Mouse (Mus musculus): ENCODE results near the gene Pde4a. TPM values are rescaled to one million over a fixed set of nuclear protein-coding genes. Genes with fewer than 3 reads are reported as not detected.

The Pde4a gene
- polyA plus RNA-seq, 1 experiment from 2014 or later, result 2.8 TPM

DNA sequence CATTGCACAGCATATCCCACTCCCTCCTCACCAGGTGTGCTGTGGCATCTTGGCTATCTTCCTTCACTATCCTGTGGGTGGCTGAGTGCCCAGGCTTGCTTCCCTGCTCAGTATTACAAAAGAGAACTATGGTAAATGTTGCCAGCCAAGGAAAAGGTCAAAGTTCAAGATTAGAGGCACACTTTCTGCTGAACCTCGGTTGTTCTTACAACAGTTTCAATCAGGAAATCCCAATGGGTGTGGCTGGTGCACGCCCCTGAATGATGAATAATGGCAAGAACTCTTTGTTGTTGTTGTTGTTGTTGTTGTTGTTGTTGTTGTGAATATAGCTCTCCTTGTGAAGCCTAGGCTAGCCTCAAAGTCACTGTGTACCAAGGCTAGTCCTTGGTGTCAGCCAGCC, 96.3 kb downstream of the Pde4a start:
- H3K36me3 ChIP-seq (ENCODE audit: control insufficient read depth, insufficient read depth), result no peaks in the 10 kb centered on the region
- H3K9ac ChIP-seq (ENCODE audit: low read depth, low read length), result no peak overlapping the region
- H3K4me1 ChIP-seq (replicated peaks; ENCODE audit: control insufficient read depth, insufficient read depth, low read length), result peaks cover 13% of the 10 kb centered on the region; the same call in 1 of the 2 replicates
- no peak for ATAC-seq
- H3K4me3 ChIP-seq (ENCODE audit: low read depth, low read length), result no peak overlapping the region
- peak overlapping the region; percentile 50; the same call in 1 of the 2 replicates for H3K27ac ChIP-seq (ENCODE audit: low read depth, low read length)
- no peaks in the 10 kb centered on the region for H3K9me3 ChIP-seq (ENCODE audit: control insufficient read depth)
- WGBS, result 28% methylated on average over 2 of the region's 2 CpGs
- TF ChIP-seq CTCF (IDR thresholded peaks at IDR 0.05; ENCODE audit: low read depth), result no peak
- no peaks in the 10 kb centered on the region for H3K27me3 ChIP-seq (replicated peaks; ENCODE audit: control insufficient read depth, insufficient read depth, low read length)
- no peak overlapping the region for H3K4me2 ChIP-seq (replicated peaks; ENCODE audit: low read depth)

Other genes starting within 250 kb of the Pde4a start
- gene Dnmt1, start 205.8 kb upstream of the Pde4a start, polyA plus RNA-seq (2015; fragmentation: Nextera tagmentation; extraction: Ambion mirVana), result 18.5 and 19.2 TPM in 2 replicates
- gene S1pr2, start 188.9 kb upstream of the Pde4a start, polyA plus RNA-seq (2015; fragmentation: Nextera tagmentation; extraction: Ambion mirVana), result 9.5 and 11.4 TPM in 2 replicates
- 107 and 113 TPM in 2 replicates for gene Mrpl4, start 163.0 kb upstream of the Pde4a start, polyA plus RNA-seq (2015; fragmentation: Nextera tagmentation; extraction: Ambion mirVana)
- 10.2 and 11.8 TPM in 2 replicates for gene Icam1, start 149.7 kb upstream of the Pde4a start, polyA plus RNA-seq (2015; fragmentation: Nextera tagmentation; extraction: Ambion mirVana)
- gene Icam4, start 136.3 kb upstream of the Pde4a start, polyA plus RNA-seq (2015; fragmentation: Nextera tagmentation; extraction: Ambion mirVana), result 0.12 and 0.20 TPM in 2 replicates
- 0.08 and 0.12 TPM in 2 replicates for gene Icam5, start 133.6 kb upstream of the Pde4a start, polyA plus RNA-seq (2015; fragmentation: Nextera tagmentation; extraction: Ambion mirVana)
- gene Zglp1, start 98.6 kb upstream of the Pde4a start, polyA plus RNA-seq (2015; fragmentation: Nextera tagmentation; extraction: Ambion mirVana), result not detected in 2 replicates
- 0.09 and 0.13 TPM in 2 replicates for gene Gm49373, start 92.6 kb upstream of the Pde4a start, polyA plus RNA-seq (2015; fragmentation: Nextera tagmentation; extraction: Ambion mirVana)
- gene Fdx1l, start 92.1 kb upstream of the Pde4a start, polyA plus RNA-seq (2015; fragmentation: Nextera tagmentation; extraction: Ambion mirVana), result 42.7 and 46.3 TPM in 2 replicates
- 0.22 and 0.42 TPM in 2 replicates for gene Gm38431, start 73.7 kb upstream of the Pde4a start, polyA plus RNA-seq (2015; fragmentation: Nextera tagmentation; extraction: Ambion mirVana)
- 22.5 and 26.2 TPM in 2 replicates for gene Raver1, start 73.7 kb upstream of the Pde4a start, polyA plus RNA-seq (2015; fragmentation: Nextera tagmentation; extraction: Ambion mirVana)
- 8.0 and 9.2 TPM in 2 replicates for gene Tyk2, start 34.5 kb upstream of the Pde4a start, polyA plus RNA-seq (2015; fragmentation: Nextera tagmentation; extraction: Ambion mirVana)
- gene Cdc37, start 15.7 kb upstream of the Pde4a start, polyA plus RNA-seq (2015; fragmentation: Nextera tagmentation; extraction: Ambion mirVana), result 113 and 115 TPM in 2 replicates
- gene Keap1, start 73.6 kb downstream of the Pde4a start, polyA plus RNA-seq (2015; fragmentation: Nextera tagmentation; extraction: Ambion mirVana), result 38.3 and 42.4 TPM in 2 replicates
- gene S1pr5, start 82.7 kb downstream of the Pde4a start, polyA plus RNA-seq (2015; fragmentation: Nextera tagmentation; extraction: Ambion mirVana), result not detected in 2 replicates
- gene Atg4d, start 99.6 kb downstream of the Pde4a start, polyA plus RNA-seq (2015; fragmentation: Nextera tagmentation; extraction: Ambion mirVana), result 44.7 and 48.1 TPM in 2 replicates
- gene Kri1, start 122.3 kb downstream of the Pde4a start, polyA plus RNA-seq (2015; fragmentation: Nextera tagmentation; extraction: Ambion mirVana), result 7.0 and 7.2 TPM in 2 replicates
- 24.1 and 25.8 TPM in 2 replicates for gene Cdkn2d, start 125.7 kb downstream of the Pde4a start, polyA plus RNA-seq (2015; fragmentation: Nextera tagmentation; extraction: Ambion mirVana)
- gene Ap1m2, start 146.6 kb downstream of the Pde4a start, polyA plus RNA-seq (2015; fragmentation: Nextera tagmentation; extraction: Ambion mirVana), result 192 and 208 TPM in 2 replicates
- 13.3 and 13.8 TPM in 2 replicates for gene Slc44a2, start 155.0 kb downstream of the Pde4a start, polyA plus RNA-seq (2015; fragmentation: Nextera tagmentation; extraction: Ambion mirVana)
- gene Ilf3, start 202.2 kb downstream of the Pde4a start, polyA plus RNA-seq (2015; fragmentation: Nextera tagmentation; extraction: Ambion mirVana), result 41.0 and 42.8 TPM in 2 replicates
- 16.9 and 17.9 TPM in 2 replicates for gene Qtrt1, start 246.1 kb downstream of the Pde4a start, polyA plus RNA-seq (2015; fragmentation: Nextera tagmentation; extraction: Ambion mirVana)